Mouse (Mus musculus) stomach, embryonic 16.5 days (tissue): Measurements from ENCODE around the gene Bach2. TPM values are rescaled to one million over a fixed set of nuclear protein-coding genes. Genes with fewer than 3 reads are reported as not detected.

Source experiments
- ATAC-seq: fragments of 200-750 bp; cut with Nextera tagmentation; 2 replicates; pipeline ENCODE4 v1.8.0; 2017; ENCODE audit warnings: moderate number of reproducible peaks, moderate TSS enrichment; ENCODE audit not compliant: insufficient read depth, low FRiP score
- H3K27ac ChIP-seq: fragments of 300-500 bp; sonication (generic); 2 replicates; pipeline ENCODE4 v1.5.1; 2014; ENCODE audit warnings: low read length
- H3K27me3 ChIP-seq: fragments of 300-500 bp; sonication (generic); 2 replicates; pipeline ENCODE4 v1.6.1; 2014; ENCODE audit warnings: low read length, control low read depth, mixed read lengths; ENCODE audit not compliant: control insufficient read depth, insufficient read depth
- H3K36me3 ChIP-seq: fragments of 300-500 bp; sonication (generic); 2 replicates; pipeline ENCODE4 v1.6.1; 2014; ENCODE audit warnings: low read length; ENCODE audit not compliant: control insufficient read depth, insufficient read depth
- H3K4me1 ChIP-seq: fragments of 300-500 bp; sonication (generic); 2 replicates; pipeline ENCODE4 v1.6.1; 2014; ENCODE audit warnings: low read length, control low read depth, mixed read lengths; ENCODE audit not compliant: control insufficient read depth, insufficient read depth
- H3K4me2 ChIP-seq: fragments of 300-500 bp; sonication (generic); 2 replicates; pipeline ENCODE4 v1.6.1; 2014; ENCODE audit warnings: low read depth, low read length, mixed read lengths
- H3K4me3 ChIP-seq: fragments of 300-500 bp; sonication (generic); replicated peaks from 2 replicates; pipeline ENCODE4 v1.5.1; 2014; ENCODE audit warnings: mild to moderate bottlenecking, low read length
- H3K9ac ChIP-seq: fragments of 300-500 bp; sonication (generic); 2 replicates; pipeline ENCODE4 v1.6.1; 2014; ENCODE audit warnings: low read length
- H3K9me3 ChIP-seq: fragments of 300-500 bp; sonication (generic); replicated peaks from 2 replicates; pipeline ENCODE4 v1.6.1; 2016; ENCODE audit warnings: low read length, control low read depth; ENCODE audit not compliant: control insufficient read depth
- WGBS: fragments of 180-500 bp; shearing (Covaris S2); extraction: QIAGEN DNeasy Blood & Tissue Kit; methylation state at CpG from one replicate; pipeline ENCODE4 v1.1.7; 2014; 5-methylcytosine and 5-hydroxymethylcytosine counted together
- polyA plus RNA-seq: library from polyadenylated mRNA; unstranded; fragments of >200 nt; fragmentation: Nextera tagmentation; extraction: Ambion mirVana; gene quantifications from 2 replicates; pipeline ENCODE4 v1.2.1, GENCODE M21; 2015

Gene Bach2
- polyA plus RNA-seq, 1 experiment from 2014 or later = 3.5 TPM

DNA sequence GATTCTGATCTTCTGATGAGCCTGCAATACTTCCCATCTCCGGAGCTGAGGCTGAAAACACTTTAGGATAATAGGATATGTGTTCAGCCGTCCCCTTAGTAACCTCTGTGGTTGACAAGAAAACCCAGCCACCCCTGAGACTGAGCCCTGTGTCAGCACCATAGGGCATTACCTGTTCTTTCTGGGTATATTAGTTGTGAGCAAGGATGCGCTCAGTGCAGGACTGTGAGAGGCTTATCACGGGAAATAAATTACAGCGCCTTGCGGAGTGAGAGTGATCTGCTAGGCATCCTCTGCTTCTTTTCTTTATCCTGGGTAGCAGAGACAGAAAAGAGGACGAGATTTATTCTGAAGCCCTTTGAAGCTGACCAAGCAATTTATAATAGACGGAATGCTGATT lies 129.7 kb downstream of the Bach2 start:
- no peak overlapping the region for H3K9ac ChIP-seq
- WGBS = 62% methylated on average over 8 of the region's 8 CpGs
- no peaks in the 10 kb centered on the region for H3K9me3 ChIP-seq
- no peak overlapping the region for H3K4me2 ChIP-seq
- H3K4me1 ChIP-seq = peaks cover 20% of the 10 kb centered on the region
- H3K4me3 ChIP-seq = no peak overlapping the region
- no peaks in the 10 kb centered on the region for H3K36me3 ChIP-seq
- no peak overlapping the region for H3K27ac ChIP-seq
- ATAC-seq = no peak
- no peaks in the 10 kb centered on the region for H3K27me3 ChIP-seq

- Histone ChIP-seq H3K9me3 (no peaks in the 10 kb centered on the region), H3K36me3 (no peaks in the 10 kb centered on the region), H3K4me2 (no peak overlapping the region), H3K9ac (no peak overlapping the region), H3K27ac (no peak overlapping the region), H3K27me3 (no peaks in the 10 kb centered on the region), H3K4me3 (no peak overlapping the region), H3K4me1 (peaks cover 12% of the 10 kb centered on the region)
- WGBS = 29% methylated on average over 7 of the region's 7 CpGs
- ATAC-seq = 0 out of 2 replicates have a peak, but pooled peaks have one; percentile 23
Measured at GRCm38 (mm10) chr4:32373085-32373484, 134.5 kb downstream of the Bach2 start.

GRCm38 (mm10) chr4:32373527-32373926 lies 134.9 kb downstream of the Bach2 start:
- Histone ChIP-seq H3K9me3 (no peaks in the 10 kb centered on the region), H3K4me1 (peaks cover 12% of the 10 kb centered on the region), H3K4me3 (no peak overlapping the region), H3K4me2 (no peak overlapping the region), H3K36me3 (no peaks in the 10 kb centered on the region), H3K27me3 (no peaks in the 10 kb centered on the region), H3K27ac (no peak overlapping the region), H3K9ac (no peak overlapping the region)
- no peak for ATAC-seq
- WGBS = 39% methylated on average over 3 of the region's 3 CpGs

GRCm38 (mm10) chr4:32374751-32375582 lies 136.4 kb downstream of the Bach2 start:
- Histone ChIP-seq H3K27ac (no peak overlapping the region), H3K4me3 (no peak overlapping the region), H3K4me2 (no peak overlapping the region), H3K27me3 (no peaks in the 10 kb centered on the region), H3K4me1 (peaks cover 12% of the 10 kb centered on the region), H3K36me3 (no peaks in the 10 kb centered on the region), H3K9ac (no peak overlapping the region), H3K9me3 (no peaks in the 10 kb centered on the region)
- WGBS = 65% methylated on average over 10 of the region's 10 CpGs
- no peak for ATAC-seq

- peak; percentile 33; the same call in 1 of the 2 replicates for ATAC-seq
- Histone ChIP-seq H3K4me1 (peaks cover 12% of the 10 kb centered on the region), H3K9ac (no peak overlapping the region), H3K36me3 (no peaks in the 10 kb centered on the region), H3K27me3 (no peaks in the 10 kb centered on the region), H3K27ac (peak overlapping the region; percentile 25; the same call in 1 of the 2 replicates), H3K4me2 (no peak overlapping the region), H3K9me3 (no peaks in the 10 kb centered on the region), H3K4me3 (no peak overlapping the region)
- 76% methylated on average over 16 of the region's 16 CpGs for WGBS
Measured at GRCm38 (mm10) chr4:32375721-32376526, 137.3 kb downstream of the Bach2 start.

- peak overlapping the region; percentile 25; the same call in 1 of the 2 replicates for H3K27ac ChIP-seq
- no peak overlapping the region for H3K4me3 ChIP-seq
- no peak overlapping the region for H3K9ac ChIP-seq
Measured at GRCm38 (mm10) chr4:32376527-32376948, 137.9 kb downstream of the Bach2 start.

DNA sequence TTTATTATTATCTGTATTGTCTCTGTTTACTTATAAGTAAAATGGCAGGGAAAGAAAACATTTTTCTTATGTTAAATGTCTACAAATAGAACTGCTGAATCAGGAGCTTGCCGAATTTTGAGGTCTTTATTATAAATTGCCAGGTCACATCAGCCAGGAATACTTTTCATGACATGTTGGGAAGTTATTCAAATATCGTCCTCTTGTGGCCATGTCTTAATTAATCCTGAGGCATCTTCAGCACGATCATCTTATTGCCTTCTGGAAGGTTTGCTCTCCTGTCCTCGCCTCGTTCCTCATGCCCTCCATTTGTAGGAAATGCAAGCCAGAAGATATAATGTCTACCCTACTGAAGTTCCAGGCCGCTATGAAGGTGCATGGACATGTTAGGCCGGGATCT lies 140.5 kb downstream of the Bach2 start:
- Histone ChIP-seq H3K4me2 (no peak overlapping the region), H3K36me3 (no peaks in the 10 kb centered on the region), H3K27me3 (no peaks in the 10 kb centered on the region), H3K27ac (no peak overlapping the region), H3K4me1 (peaks cover 17% of the 10 kb centered on the region), H3K4me3 (no peak overlapping the region), H3K9ac (no peak overlapping the region), H3K9me3 (no peaks in the 10 kb centered on the region)
- no peak for ATAC-seq
- 86% methylated on average over 7 of the region's 7 CpGs for WGBS

More at GRCm38 (mm10) chr4:32376527-32376948, 137.9 kb downstream of the Bach2 start:
- ATAC-seq = no peak
- H3K9me3 ChIP-seq = no peaks in the 10 kb centered on the region
- 64% methylated on average over 6 of the region's 6 CpGs for WGBS
- no peaks in the 10 kb centered on the region for H3K36me3 ChIP-seq
- H3K27me3 ChIP-seq = no peaks in the 10 kb centered on the region
- H3K4me1 ChIP-seq = peaks cover 12% of the 10 kb centered on the region
- no peak overlapping the region for H3K4me2 ChIP-seq

DNA sequence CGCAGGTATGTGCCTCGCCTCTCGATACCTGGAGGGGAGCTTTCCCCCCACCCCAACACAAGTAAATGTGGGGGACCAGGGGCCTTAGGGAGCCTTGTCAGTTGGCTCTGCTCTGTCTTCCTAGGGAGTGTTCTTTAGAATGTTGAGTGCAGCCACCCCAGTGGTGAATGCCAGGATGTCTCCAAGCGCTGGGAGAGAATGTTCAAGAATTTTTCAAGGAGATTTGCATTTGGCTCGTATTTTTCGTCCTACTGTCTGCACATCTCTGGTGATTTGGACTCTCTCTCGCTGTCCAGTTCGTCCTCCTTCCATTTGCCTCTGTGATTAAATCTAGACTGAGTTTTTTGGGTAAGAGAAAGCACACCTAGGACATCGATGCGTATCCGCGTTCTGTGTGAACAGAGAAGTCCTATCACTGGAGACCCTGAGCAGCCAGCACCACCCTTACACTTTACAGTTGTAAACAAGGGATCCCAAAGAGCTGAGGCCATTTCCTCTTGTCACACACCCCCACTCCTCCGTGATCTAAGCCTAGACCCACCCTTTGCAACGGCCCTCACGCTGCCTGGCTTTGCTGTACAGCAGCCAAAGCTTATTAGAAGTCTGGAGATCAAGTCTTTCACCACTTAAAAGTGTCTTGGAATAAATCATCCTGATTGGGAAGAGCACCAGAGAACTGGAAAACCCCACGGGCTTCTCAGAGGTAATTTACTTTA lies 143.2 kb downstream of the Bach2 start:
- no peaks in the 10 kb centered on the region for H3K9me3 ChIP-seq
- H3K9ac ChIP-seq = no peak overlapping the region; the same call in 1 of the 2 replicates
- no peak overlapping the region for H3K4me3 ChIP-seq
- no peak overlapping the region for H3K4me2 ChIP-seq
- H3K27ac ChIP-seq = no peak overlapping the region; the same call in 1 of the 2 replicates
- H3K36me3 ChIP-seq = no peaks in the 10 kb centered on the region
- ATAC-seq = peak; percentile 53; the same call in 1 of the 2 replicates
- H3K4me1 ChIP-seq = peaks cover 15% of the 10 kb centered on the region
- WGBS = 62% methylated on average over 16 of the region's 16 CpGs
- no peaks in the 10 kb centered on the region for H3K27me3 ChIP-seq
